Mouse (Mus musculus) pancreas, adult 10 weeks (tissue): Measurements from ENCODE around the gene Fam20a. TPM values are rescaled to one million over a fixed set of nuclear protein-coding genes. Genes with fewer than 3 reads are reported as not detected.

Experiments used
- polyA plus RNA-seq: library from polyadenylated mRNA; stranded (reverse); fragments of 350-450 nt; fragmentation: Illumina TruSeq; extraction: RNeasy Lipid Tissue Mini Kit (QIAGEN cat#74804); gene quantifications from one replicate; pipeline ENCODE4 v1.2.3, GENCODE M21; 2015; ENCODE audit warnings: low read depth, low replicate concordance; ENCODE audit not compliant: insufficient read depth

The Fam20a gene
- polyA plus RNA-seq = 6.5 TPM

GRCm38 (mm10) chr11:109721781-109722446 is at the start of gene Fam20a:
TSS of gene Fam20a (minus strand) at chr11:109722279.

GRCm38 (mm10) chr11:109649206-109649605 is 72.9 kb downstream of the Fam20a start, which contains the start of gene Prkar1a:
TSS of gene Prkar1a (plus strand) at chr11:109649405.

Other genes starting within 250 kb of the Fam20a start
- gene Arsg, start 248.9 kb downstream of the Fam20a start, polyA plus RNA-seq = 8.0 TPM
- gene Slc16a6, start 248.7 kb downstream of the Fam20a start, polyA plus RNA-seq = 5.0 TPM
- 5.7 TPM for gene Wipi1, start 110.3 kb downstream of the Fam20a start, polyA plus RNA-seq
- gene Prkar1a, start 72.9 kb downstream of the Fam20a start, polyA plus RNA-seq = 40.1 TPM
- gene 1700012B07Rik, start 105.8 kb upstream of the Fam20a start, polyA plus RNA-seq = not detected